Mouse (Mus musculus) T-helper 17 cell (primary cell): Measurements from ENCODE around the gene Hapln4.
"Not testable (repeated sequence)": the region's sequence is repeated elsewhere in the genome, so short reads cannot be mapped to it uniquely, and the experiment has no call there.

Source experiments
- in situ Hi-C, 2 experiments: fragments of 300-600 bp; cut with MboI, MseI; formaldehyde crosslinking; loops; 1 replicate in 1 of 2; 2 replicates in 1 of 2; pipeline ENCODE4 v1.15.1; 2025; ENCODE audit warnings: high pct_unique_total_duplicates in 2 of 2

Hapln4 gene

DNA sequence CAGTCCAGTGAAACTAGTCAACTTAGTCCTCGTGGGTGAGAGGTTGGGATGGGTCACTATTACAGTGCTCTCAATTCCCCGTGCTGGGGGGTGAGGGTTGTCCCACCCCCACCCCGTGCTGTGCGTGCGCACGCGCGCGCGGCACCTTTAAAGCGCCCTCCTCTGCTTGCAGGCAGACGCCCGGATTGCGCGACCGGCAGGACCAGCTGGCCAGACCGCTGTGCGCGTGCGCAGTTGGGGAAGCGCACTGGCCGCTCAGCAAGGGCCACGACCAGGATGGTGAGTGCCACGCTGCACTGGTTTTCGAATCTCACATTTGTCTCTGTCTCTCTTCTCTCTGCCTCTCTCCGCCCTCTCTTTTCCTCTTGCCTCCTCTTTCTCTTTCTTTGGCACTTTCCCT, at the start of gene Hapln4:
Gene Hapln4, plus strand, starts transcription at position 173 of the 400 bp plus-strand sequence.
- in situ Hi-C loops, result no loop called here

DNA sequence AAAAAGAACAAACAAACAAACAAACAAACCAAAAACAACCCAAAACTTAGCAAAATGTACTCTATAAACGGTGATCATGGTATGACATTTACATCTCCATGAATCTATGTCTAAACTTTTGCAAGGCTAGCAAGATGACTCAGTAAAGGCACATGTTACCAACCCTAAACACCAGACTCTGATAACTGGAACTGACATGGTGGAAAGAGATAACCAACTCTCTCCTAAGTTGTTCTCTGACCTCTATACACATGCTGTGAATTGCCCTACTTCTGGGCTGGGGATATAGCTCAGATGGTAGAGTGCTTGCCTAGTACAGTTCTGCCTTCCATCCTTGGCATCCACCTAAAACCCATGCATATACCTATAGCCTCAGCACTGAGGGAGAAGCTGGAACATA, 45.3 kb upstream of the Hapln4 start:
- in situ Hi-C loops, result no loop called here

DNA sequence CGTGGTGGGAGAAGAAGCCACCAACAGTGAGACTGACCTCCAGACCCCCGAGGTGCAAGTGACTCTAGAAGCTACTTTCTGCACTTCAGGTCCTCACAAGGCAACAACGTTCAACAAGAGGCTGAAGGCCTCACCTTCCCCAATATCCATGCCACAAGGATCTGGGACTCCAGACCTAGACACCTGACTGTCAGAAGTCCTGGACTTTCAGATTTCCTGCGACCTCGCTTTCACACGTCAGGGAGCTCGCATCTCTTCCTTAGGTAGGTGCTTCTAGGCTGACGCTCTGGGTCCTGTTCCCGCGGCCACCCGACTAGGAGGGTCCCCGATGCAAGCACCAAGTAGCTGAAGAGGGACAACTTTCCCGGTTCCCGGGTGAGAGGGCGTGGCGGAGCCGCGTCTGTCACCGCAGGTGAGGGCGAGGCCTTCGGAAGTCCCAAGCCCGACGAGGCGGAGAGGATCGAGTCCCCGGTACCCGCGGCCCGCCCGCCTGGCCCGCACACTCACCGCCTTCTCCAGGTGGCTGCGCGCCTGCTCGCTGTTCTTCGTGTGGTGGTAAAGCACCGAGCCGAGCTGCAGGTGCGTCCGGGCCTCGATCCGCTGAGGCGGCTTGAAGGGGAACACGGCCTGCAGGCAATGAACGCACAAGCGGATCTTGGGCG, 41.2 kb upstream of the Hapln4 start:
- in situ Hi-C loops, result no loop called here

DNA sequence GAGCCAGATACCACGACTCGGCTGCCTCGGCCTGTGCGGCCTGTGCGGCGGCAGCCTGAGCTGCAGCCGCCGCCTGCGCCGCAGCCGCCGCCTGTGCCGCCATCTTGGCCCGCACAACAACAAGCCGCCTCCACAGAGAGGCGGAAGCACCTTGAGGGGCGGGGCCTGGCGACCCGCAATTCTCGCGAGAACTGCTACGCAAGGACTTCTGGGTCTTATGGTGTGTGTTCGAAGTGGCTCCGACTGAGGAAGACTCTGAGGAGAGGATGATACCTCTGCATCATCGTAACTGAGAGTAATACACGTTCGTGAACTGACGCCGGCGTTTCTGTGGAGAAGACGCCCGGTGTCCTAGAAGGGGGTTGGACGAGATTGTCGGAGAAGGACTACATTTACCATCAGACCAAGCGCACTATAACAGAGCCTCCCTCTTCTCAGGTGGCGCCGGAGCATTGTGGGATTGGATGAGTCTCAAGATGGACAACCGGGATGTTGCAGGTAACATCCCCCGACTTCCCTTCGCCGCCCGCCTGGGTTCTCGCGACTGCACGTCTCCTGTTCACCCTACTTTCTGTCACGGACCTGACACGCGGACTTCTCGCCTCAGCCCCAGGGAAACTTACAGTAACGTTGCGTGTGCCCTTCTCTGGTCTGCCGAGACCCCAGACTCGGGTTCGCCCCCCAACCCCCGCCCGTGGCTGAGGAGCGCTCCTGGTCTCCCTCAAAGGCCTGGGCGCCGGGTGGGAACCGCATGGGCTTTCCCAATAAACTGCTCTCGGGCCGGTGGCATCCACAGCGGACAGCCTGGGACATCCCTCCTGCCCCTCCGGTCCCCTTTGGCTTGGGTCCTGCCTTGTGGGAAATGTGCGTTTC, 40.4 kb upstream of the Hapln4 start, which contains the start of the genes Mau2 and Sugp1:
Gene Mau2, minus strand, starts transcription at position 152 of the 873 bp plus-strand sequence.
Gene Sugp1, plus strand, starts transcription at position 231 of the 873 bp plus-strand sequence.
- in situ Hi-C loops, result no loop called here

DNA sequence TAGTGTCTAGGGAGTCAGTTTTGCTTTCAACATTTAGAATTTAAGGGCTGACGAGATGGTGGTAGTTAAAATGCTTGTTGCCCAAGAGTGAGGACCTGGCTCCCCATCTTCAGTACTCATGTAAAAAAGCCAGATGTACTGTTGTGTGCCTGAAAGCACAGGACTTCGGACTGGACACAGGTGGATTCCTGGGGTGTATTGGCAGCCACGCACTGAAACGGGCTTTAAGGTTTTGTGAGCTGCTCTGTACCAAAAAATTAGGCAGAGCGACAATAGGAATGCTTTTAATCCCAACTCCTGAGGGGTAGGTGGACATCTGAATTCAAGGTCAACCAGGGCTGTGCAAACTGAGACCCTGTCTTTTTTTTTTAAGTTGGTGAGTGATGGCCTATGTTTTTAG, 39.3 kb upstream of the Hapln4 start:
- in situ Hi-C loops, result no loop called here

DNA sequence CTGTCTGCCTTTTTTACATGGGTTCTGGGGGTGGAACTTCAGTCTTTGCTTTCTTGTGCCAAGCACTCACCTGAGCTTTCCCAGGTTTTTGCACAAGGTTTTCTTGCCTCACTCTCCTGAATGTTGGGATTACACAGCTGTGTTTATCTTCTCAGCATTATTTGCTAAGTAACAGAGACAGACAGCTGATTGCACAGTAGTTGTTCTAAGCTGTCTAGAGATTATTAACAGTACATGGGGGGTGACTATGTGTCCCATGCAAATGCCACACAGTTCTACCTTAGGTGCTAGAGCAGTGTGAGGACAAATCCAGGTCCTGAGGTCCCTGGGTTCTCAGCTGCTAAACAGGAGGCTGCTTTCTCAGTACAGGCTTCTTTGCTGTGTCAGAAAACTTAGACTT, 33.6 kb upstream of the Hapln4 start:
- in situ Hi-C loops, result no loop called here

DNA sequence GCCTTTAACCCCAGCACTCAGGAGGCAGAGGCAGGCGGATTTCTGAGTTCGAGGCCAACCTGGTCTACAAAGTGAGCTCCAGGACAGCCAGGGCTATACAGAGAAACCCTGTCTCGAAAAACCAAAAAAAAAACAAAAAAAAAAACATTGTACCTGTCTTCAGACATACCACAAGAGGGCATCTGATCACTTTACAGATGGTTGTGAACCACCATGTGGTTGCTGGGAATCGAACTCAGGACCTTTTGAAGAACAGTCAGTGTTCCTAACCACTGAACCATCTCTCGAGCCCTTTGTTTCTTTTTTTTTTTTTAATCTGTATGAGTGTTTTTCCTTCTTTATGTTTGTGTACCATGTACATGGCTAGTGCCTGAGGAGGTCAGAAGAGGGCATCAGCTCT, 32.8 kb upstream of the Hapln4 start:
- in situ Hi-C loops, result not testable (repeated sequence)

DNA sequence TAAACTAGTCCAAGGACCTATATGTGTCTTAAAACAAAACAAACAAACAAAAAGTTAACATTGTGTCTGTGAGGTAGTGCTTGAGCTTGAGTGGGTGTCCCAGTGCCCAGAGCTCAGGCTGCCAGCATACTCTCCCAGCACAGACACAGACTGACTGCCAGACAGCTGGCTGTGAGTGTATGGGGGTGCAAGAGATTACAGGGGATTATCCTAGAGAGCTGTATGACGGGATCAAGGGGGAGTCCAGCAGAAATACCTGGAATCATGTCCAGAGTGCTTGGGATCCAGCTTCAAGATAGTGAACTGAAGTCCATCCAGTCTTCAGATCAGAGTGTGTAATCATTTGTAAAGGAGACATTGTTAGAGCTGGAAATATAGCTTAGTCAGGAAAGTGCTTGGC, 25.5 kb upstream of the Hapln4 start:
- in situ Hi-C loops, result no loop called here

DNA sequence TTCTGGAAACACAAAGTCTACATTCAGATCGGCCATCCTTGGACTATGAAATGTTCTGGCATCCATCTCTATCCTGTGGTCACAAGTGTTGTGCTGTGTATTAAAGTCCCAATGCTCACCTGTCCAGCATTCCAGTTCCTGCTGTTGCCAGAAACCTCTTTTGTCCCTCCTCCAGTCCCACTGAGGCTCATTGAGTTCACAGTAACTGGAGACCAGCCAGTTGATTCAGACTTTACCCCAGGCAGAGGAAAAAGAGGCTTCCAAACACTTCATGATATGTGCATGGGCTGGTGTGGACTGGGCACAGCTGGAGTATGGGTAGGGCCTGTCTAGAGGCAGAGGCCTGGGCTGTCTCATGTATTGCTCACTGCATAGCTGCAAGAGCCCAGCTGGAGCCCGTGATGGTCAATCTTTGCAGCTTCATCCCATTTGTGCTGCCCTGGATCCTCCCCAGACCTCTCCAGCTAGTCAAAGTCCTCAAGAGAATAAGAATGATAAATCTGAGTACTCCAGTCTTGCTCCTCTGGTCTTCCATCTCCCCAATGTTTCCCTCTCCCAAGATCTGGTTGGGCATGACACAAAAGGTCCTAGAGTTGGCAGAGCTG, 11.3 kb upstream of the Hapln4 start:
- in situ Hi-C loops, result no loop called here

DNA sequence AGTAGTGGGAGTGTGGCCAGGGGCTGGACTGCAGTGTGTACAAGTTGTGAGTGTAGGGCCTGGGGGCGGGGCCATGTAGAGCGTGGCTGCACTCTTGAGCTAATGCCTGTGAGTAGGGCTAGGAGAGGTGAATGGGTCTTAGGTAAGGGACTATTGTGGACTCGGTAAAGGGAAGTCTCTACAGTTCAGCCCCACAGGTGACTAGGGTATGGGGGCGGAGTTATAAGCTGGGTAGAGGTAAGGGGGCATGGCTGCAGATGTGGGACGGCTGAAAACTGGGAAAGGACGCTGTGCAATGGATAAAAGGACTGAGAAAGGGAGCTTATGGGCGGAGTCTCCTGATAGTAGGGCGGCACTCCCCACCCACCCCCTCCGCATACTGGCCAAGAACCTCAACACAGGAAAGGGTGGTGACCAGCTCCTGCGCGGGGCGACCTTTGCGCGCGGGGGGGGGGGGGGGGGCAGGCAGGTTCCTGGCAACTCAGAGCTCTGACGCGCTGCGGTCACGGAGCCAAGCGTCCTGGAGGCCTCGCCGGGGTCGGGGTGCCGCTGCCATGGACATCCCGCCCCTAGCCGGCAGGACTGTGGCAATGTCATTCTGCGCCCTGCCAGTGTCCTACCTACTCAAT, 10.7 kb upstream of the Hapln4 start, which contains the start of gene Tm6sf2:
Gene Tm6sf2, plus strand, starts transcription at position 484 of the 629 bp plus-strand sequence.
- in situ Hi-C loops, result no loop called here

DNA sequence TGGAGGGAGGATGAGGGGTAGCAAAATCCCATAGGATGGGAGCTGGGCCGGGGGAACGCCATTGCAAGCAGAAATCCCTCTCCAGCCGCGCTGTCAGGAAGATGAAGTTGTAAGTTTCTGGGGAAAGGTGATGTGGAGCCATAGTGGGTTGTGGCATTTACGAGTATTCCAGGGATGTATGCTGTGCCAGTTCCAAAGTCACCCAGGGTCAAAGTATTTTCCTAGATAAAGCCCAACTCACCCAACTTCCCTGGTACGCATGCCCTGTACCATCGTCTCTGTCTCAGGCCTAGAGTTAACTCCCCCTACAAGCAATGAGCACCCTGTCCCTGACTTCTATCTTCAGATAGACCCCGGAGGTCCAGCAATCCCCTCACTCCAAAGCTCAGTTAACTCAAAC, 10.1 kb upstream of the Hapln4 start:
- in situ Hi-C loops, result no loop called here

DNA sequence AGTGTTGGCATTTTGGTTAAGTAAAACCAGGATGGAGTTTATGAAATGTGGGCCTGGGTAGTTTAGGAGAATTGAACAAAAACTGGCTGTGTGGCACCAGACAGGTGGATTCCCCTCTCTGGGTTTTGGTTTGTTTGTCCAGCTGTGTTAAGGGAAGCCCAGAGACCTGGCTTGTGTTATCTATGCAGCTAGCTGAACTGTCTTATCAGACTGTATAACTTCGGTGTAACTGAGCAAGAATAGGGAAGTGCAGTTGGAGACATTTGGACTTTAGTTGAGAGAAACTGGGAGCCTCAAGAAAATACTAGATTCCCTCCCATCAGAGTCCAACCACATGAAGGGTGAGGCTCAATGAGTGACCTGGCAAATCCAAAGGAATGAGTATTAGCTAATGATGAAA, 9.6 kb upstream of the Hapln4 start:
- in situ Hi-C loops, result no loop called here

DNA sequence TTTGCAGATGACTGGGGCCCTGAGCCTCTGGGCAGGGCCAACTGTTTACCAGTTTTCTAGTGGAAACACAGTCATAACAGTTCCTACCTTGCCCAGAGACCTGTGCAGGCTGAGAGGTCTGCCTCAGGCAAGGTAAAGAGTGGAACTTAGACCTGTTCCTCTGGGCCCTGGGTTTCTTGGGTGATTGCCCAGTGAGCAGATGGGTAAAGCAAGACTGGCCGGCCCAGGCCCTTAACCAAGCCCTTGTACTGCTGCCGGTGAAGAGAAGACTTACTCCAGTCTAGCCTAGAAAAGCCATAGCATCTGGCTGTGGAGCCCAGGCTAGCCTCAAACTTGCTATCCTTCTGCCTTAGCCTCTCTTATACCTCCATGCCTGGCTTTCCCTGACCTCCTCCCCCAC, 1.3 kb upstream of the Hapln4 start:
- in situ Hi-C loops, result no loop called here

DNA sequence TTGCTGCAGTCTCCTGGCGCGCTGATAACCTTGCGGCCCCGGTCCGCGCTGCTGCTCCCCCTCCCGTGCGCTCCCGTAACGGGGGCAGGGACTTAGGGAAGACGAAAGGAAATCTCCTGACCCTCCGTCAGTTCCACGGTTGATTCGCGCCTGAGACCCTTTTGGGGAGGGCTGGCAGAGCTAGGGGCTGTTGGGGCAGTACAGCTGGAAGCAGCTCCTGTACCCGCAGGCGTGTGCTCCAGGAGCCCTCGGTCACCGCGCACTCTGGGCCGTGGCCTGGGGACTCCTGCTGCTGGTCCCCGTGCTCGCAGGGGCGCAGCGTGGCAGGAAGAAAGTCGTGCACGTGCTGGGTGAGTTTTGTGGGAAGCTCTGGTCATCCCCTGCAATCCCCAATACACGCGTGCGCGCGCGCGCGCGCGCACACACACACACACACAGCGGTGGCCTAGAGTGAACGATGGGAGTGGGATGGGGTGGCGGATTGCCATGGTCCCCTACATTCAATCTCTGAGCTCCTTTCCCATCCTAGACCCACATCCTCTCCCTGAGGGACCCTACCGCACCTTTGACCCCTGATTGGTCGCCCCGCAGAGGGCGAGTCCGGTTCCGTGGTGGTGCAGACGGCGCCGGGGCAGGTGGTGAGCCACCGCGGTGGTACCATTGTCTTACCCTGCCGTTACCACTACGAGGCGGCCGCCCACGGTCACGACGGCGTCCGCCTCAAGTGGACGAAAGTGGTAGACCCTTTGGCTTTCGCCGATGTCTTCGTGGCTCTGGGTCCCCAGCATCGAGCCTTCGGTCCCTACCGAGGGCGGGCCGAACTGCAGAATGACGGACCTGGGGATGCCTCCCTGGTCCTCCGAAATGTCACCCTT, 1.2 kb downstream of the Hapln4 start:
- in situ Hi-C loops, result no loop called here

DNA sequence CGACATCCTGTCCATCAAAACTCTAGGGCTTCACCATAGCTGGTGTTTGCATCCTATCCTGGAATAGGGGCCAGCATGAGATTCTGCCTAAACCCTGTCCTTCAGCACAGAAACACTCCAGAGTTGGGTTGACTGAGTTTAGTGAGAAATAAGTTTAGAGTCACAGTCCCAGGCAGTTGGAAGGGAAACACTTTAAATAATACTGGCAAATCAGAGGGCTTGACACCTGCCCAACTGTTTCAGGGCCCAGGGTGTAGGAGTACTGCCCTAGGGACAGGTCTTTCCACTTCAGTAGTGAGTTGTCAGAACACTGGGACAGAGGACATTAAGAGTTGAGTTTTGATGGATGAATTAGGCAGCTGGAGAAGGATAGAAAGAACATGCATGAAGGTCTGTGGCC, 2.9 kb downstream of the Hapln4 start:
- in situ Hi-C loops, result no loop called here

DNA sequence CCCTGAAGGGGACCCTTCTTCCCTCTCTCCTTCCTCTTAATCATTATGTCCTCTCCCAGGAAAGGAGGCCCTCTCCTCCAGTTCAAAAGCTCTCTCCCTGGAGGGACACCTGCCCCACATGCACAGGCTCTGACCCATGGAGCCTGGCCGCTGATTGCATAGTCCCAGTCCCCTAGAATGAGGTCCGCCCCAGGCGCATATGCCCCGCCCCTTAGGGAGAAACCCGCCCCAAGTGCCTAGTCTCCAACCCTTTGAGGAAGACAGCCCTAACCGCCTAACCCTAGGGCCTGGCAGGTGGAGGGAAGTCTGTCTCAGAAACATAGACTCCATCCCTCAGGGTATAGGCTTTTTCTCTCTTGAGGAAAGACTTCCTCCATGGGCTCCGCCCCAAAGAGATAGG, 4.0 kb downstream of the Hapln4 start:
- in situ Hi-C loops, result no loop called here

DNA sequence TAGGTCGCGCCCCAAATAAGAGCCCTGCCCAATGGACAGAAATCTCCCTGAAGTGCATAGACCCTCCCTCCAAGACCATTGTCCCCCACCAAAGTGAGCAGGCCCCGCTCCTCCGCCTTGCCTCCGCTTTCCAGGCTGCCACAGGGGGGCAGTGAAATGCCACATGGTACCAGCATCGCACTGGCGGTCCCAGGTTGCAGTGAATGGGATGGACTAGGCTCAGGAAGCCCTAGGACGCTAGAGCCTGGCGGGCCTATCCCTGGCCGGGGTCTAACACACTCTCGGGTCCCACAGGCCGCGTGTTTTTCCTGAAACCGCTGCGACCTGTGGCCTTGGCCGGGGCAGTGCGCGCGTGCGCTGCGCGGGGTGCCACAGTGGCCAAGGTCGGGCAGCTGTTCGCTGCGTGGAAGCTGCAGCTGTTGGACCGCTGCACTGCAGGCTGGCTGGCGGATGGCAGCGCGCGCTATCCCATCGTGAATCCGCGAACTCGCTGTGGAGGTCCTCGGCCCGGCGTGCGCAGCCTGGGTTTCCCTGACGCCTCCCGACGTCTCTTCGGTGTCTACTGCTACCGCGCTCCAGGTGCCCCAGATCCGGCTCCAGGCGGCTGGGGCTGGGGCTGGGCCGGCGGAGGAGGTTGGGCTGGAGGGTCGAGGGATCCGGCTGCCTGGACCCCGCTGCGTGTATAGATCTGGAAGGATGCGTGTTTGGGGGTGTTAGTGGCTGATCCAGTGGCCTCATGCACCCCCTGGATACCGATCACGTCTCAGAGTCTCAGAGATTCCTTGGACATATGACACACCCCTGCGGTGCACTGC, 4.8 kb downstream of the Hapln4 start:
- in situ Hi-C loops, result no loop called here

DNA sequence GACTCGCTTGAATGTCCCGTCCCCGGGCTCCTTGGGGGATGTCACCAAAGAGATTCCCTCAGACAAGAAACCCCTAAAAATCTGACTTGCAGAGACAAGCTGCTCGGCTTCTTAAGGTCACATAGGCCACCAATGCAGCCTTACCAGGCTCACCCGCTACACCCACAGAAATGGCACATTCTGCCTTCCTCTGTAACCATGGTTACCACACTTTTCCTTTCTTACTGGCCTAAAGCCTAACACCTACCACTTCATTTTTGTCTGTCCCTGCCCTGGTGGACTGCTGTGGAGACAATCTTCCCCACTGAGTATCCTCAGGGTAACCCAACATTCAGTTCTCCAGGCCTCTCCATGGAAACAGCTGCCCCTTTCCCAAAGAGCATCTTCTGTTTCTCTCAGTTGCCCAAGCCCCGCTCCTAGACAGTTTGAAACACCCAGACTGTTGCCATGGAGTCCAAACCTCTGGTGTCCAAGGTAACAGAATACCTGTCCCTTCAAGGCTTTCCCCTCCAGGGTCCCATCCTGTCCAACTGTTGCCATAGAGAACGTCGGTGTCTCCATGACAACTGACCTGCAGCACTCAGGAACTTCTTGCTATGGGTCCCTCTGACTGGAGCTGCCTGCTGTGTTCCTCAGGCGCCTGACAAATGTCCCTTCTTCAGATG, 6.2 kb downstream of the Hapln4 start:
- in situ Hi-C loops, result no loop called here

DNA sequence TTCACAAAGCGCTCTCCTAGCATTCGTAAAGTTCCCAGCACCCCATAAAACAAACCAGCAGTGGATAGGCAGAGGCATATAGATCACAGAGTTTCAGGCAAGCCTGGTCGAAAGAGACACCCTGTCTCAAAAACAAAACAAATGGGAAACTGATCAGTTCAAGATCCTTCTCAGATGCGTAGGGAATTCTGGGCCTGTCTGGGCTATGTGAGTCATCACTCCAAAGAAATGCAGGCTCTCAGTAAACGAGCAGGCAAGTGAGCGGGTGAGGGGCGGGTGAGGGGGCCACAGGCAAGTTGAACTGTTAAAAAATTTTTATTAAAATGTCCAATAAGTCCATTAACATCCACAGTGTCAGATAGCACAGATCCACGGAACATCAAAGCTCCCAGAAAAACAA, 9.5 kb downstream of the Hapln4 start:
- in situ Hi-C loops, result no loop called here

DNA sequence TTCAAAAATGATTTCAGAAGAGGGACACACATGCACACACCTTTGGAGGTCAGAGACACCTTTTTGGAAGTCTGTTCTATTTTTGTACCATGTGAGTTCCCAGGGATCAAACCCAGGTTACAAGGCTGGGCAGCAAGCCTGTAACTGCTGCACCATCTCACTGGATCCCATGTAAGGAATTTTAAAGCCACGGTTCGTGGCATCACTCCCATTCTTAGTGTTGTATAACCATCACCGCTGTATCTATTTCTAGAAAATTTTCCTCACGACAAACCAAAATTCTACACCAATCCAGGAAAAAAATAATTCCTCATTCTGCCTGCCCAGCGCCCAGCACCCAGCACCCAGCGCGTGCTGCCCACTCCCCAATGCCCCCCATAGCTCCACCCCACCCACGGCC, 16.0 kb downstream of the Hapln4 start:
- in situ Hi-C loops, result no loop called here
